Mouse (Mus musculus) liver, embryonic 13.5 days (tissue): ENCODE measurements at regions not wholly inside any gene's neighbourhood (a gene's known extent, or its start where the extent isn't known, plus 50 kb on each side); places are given as distances from the start of the nearest gene placed in this dataset.

Experiments used
- ATAC-seq: fragments of 200-750 bp; cut with Nextera tagmentation; 2 replicates; pipeline ENCODE4 v1.8.0; 2017; ENCODE audit warnings: low read depth, mild to moderate bottlenecking, moderate number of reproducible peaks, moderate library complexity
- DNase-seq: peaks from one replicate; pipeline ENCODE4 v3.0.0; 2022
- H3K27ac ChIP-seq: fragments of 300-500 bp; sonication (generic); 2 replicates; pipeline ENCODE4 v1.5.1; 2015; ENCODE audit warnings: moderate library complexity, mild to moderate bottlenecking, inconsistent platforms
- H3K27me3 ChIP-seq: fragments of 300-500 bp; sonication (generic); 2 replicates; pipeline ENCODE4 v1.6.1; 2015; ENCODE audit warnings: mild to moderate bottlenecking, inconsistent platforms
- H3K36me3 ChIP-seq: fragments of 300-500 bp; sonication (generic); 2 replicates; pipeline ENCODE4 v1.6.1; 2015; ENCODE audit warnings: mild to moderate bottlenecking, inconsistent platforms
- H3K4me1 ChIP-seq: fragments of 300-500 bp; sonication (generic); replicated peaks from 2 replicates; pipeline ENCODE4 v1.6.1; 2015; ENCODE audit warnings: inconsistent platforms
- H3K4me2 ChIP-seq: fragments of 300-500 bp; sonication (generic); 2 replicates; pipeline ENCODE4 v1.6.1; 2015; ENCODE audit warnings: inconsistent platforms, mild to moderate bottlenecking, moderate library complexity
- H3K4me3 ChIP-seq: fragments of 300-500 bp; sonication (generic); replicated peaks from 2 replicates; pipeline ENCODE4 v1.5.1; 2015; ENCODE audit warnings: mild to moderate bottlenecking, inconsistent platforms
- H3K9ac ChIP-seq: fragments of 300-500 bp; sonication (generic); 2 replicates; pipeline ENCODE4 v1.6.1; 2015; ENCODE audit warnings: mild to moderate bottlenecking, inconsistent platforms
- H3K9me3 ChIP-seq: fragments of 300-500 bp; sonication (generic); replicated peaks from 2 replicates; pipeline ENCODE4 v1.6.1; 2016; ENCODE audit warnings: inconsistent platforms
- WGBS: fragments of 180-500 bp; shearing (Covaris S2); methylation state at CpG from one replicate; pipeline ENCODE4 v1.1.7; 2015; ENCODE audit not compliant: insufficient replicate concordance; 5-methylcytosine and 5-hydroxymethylcytosine counted together

- no peaks in the 10 kb centered on the region for H3K9me3 ChIP-seq
- no peaks in the 10 kb centered on the region for H3K36me3 ChIP-seq
- no peaks in the 10 kb centered on the region for H3K27me3 ChIP-seq
- WGBS: 69% methylated on average over 13 of the region's 13 CpGs
- no peak overlapping the region for H3K9ac ChIP-seq
- ATAC-seq: no peak
- H3K27ac ChIP-seq: no peak overlapping the region
- no peak overlapping the region for H3K4me2 ChIP-seq
- no peak overlapping the region for H3K4me3 ChIP-seq
- no peak for DNase-seq
- no peaks in the 10 kb centered on the region for H3K4me1 ChIP-seq
Observed at GRCm38 (mm10) chr6:98803384-98803949, 460.9 kb upstream of the Gm765 start.

GRCm38 (mm10) chr6:98801061-98801460 is 458.5 kb upstream of the Gm765 start:
- DNase-seq: no peak
- Histone ChIP-seq H3K36me3 (no peaks in the 10 kb centered on the region), H3K27ac (no peak overlapping the region), H3K4me3 (no peak overlapping the region), H3K4me1 (no peaks in the 10 kb centered on the region), H3K27me3 (no peaks in the 10 kb centered on the region), H3K9me3 (no peaks in the 10 kb centered on the region), H3K9ac (no peak overlapping the region), H3K4me2 (no peak overlapping the region)
- ATAC-seq: no peak
- WGBS: 69% methylated on average over 4 of the region's 4 CpGs

- no peak overlapping the region for H3K9ac ChIP-seq
- H3K4me3 ChIP-seq: no peak overlapping the region
- no peaks in the 10 kb centered on the region for H3K4me1 ChIP-seq
- H3K27ac ChIP-seq: no peak overlapping the region
- no peaks in the 10 kb centered on the region for H3K27me3 ChIP-seq
- WGBS: 80% methylated on average over 8 of the region's 8 CpGs
- ATAC-seq: no peak
- H3K9me3 ChIP-seq: no peaks in the 10 kb centered on the region
- no peak overlapping the region for H3K4me2 ChIP-seq
- DNase-seq: no peak
- no peaks in the 10 kb centered on the region for H3K36me3 ChIP-seq
Observed at GRCm38 (mm10) chr6:98800040-98800439, 457.5 kb upstream of the Gm765 start.

GRCm38 (mm10) chr6:98797778-98798177 is 455.2 kb upstream of the Gm765 start:
- ATAC-seq: no peak
- no peak overlapping the region for H3K4me2 ChIP-seq
- no peaks in the 10 kb centered on the region for H3K27me3 ChIP-seq
- no peaks in the 10 kb centered on the region for H3K36me3 ChIP-seq
- no peak overlapping the region for H3K27ac ChIP-seq
- no peak overlapping the region for H3K9ac ChIP-seq
- WGBS: 66% methylated on average over 3 of the region's 3 CpGs
- H3K4me1 ChIP-seq: no peaks in the 10 kb centered on the region
- no peak for DNase-seq
- no peak overlapping the region for H3K4me3 ChIP-seq
- H3K9me3 ChIP-seq: no peaks in the 10 kb centered on the region

GRCm38 (mm10) chr6:98797373-98797772 is 454.8 kb upstream of the Gm765 start:
- no peaks in the 10 kb centered on the region for H3K4me1 ChIP-seq
- WGBS: 69% methylated on average over 6 of the region's 6 CpGs
- no peaks in the 10 kb centered on the region for H3K9me3 ChIP-seq
- ATAC-seq: no peak
- no peak overlapping the region for H3K9ac ChIP-seq
- DNase-seq: no peak
- no peak overlapping the region for H3K4me3 ChIP-seq
- no peaks in the 10 kb centered on the region for H3K27me3 ChIP-seq
- no peak overlapping the region for H3K27ac ChIP-seq
- no peaks in the 10 kb centered on the region for H3K36me3 ChIP-seq
- no peak overlapping the region for H3K4me2 ChIP-seq

GRCm38 (mm10) chr6:98796666-98797065 is 454.1 kb upstream of the Gm765 start:
- no peaks in the 10 kb centered on the region for H3K27me3 ChIP-seq
- H3K4me1 ChIP-seq: no peaks in the 10 kb centered on the region
- H3K36me3 ChIP-seq: no peaks in the 10 kb centered on the region
- no peak overlapping the region for H3K27ac ChIP-seq
- no peak for ATAC-seq
- H3K4me3 ChIP-seq: no peak overlapping the region
- 58% methylated on average over 4 of the region's 4 CpGs for WGBS
- no peak overlapping the region for H3K9ac ChIP-seq
- H3K9me3 ChIP-seq: no peaks in the 10 kb centered on the region
- no peak for DNase-seq
- H3K4me2 ChIP-seq: no peak overlapping the region

GRCm38 (mm10) chr6:98787422-98787821 is 444.9 kb upstream of the Gm765 start:
- no peak for DNase-seq
- H3K4me1 ChIP-seq: no peaks in the 10 kb centered on the region
- 69% methylated on average over 5 of the region's 5 CpGs for WGBS
- H3K4me3 ChIP-seq: no peak overlapping the region
- no peak for ATAC-seq
- H3K9me3 ChIP-seq: no peaks in the 10 kb centered on the region
- H3K27ac ChIP-seq: no peak overlapping the region
- H3K4me2 ChIP-seq: no peak overlapping the region
- no peaks in the 10 kb centered on the region for H3K27me3 ChIP-seq
- no peaks in the 10 kb centered on the region for H3K36me3 ChIP-seq
- H3K9ac ChIP-seq: no peak overlapping the region

GRCm38 (mm10) chr6:98782074-98782473 is 439.5 kb upstream of the Gm765 start:
- ATAC-seq (no peak), DNase-seq (no peak)
- Histone ChIP-seq H3K9me3 (no peaks in the 10 kb centered on the region), H3K27ac (no peak overlapping the region), H3K4me2 (no peak overlapping the region), H3K36me3 (no peaks in the 10 kb centered on the region), H3K4me1 (no peaks in the 10 kb centered on the region), H3K9ac (no peak overlapping the region), H3K27me3 (no peaks in the 10 kb centered on the region), H3K4me3 (no peak overlapping the region)
- WGBS: 74% methylated on average over 9 of the region's 9 CpGs

- ATAC-seq (no peak), DNase-seq (no peak)
- Histone ChIP-seq H3K9ac (no peak overlapping the region), H3K4me1 (no peaks in the 10 kb centered on the region), H3K4me2 (no peak overlapping the region), H3K36me3 (no peaks in the 10 kb centered on the region), H3K9me3 (no peaks in the 10 kb centered on the region), H3K27me3 (no peaks in the 10 kb centered on the region), H3K27ac (no peak overlapping the region), H3K4me3 (no peak overlapping the region)
- 91% methylated on average over 1 of the region's 1 CpGs for WGBS
Observed at GRCm38 (mm10) chr6:98775780-98776179, 433.2 kb upstream of the Gm765 start.

GRCm38 (mm10) chr6:98769999-98770398 is 427.4 kb upstream of the Gm765 start:
- 29% methylated on average over 2 of the region's 2 CpGs for WGBS
- no peaks in the 10 kb centered on the region for H3K9me3 ChIP-seq
- H3K27ac ChIP-seq: no peak overlapping the region
- no peak overlapping the region for H3K4me2 ChIP-seq
- H3K4me1 ChIP-seq: no peaks in the 10 kb centered on the region
- no peak overlapping the region for H3K9ac ChIP-seq
- H3K27me3 ChIP-seq: no peaks in the 10 kb centered on the region
- ATAC-seq (no peak), DNase-seq (no peak)
- no peak overlapping the region for H3K4me3 ChIP-seq
- no peaks in the 10 kb centered on the region for H3K36me3 ChIP-seq

GRCm38 (mm10) chr6:98769322-98769721 is 426.8 kb upstream of the Gm765 start:
- no peaks in the 10 kb centered on the region for H3K36me3 ChIP-seq
- no peak overlapping the region for H3K9ac ChIP-seq
- H3K27ac ChIP-seq: no peak overlapping the region
- H3K9me3 ChIP-seq: no peaks in the 10 kb centered on the region
- no peak for DNase-seq
- no peaks in the 10 kb centered on the region for H3K27me3 ChIP-seq
- no peaks in the 10 kb centered on the region for H3K4me1 ChIP-seq
- no peak overlapping the region for H3K4me3 ChIP-seq
- no peak for ATAC-seq
- no peak overlapping the region for H3K4me2 ChIP-seq
- 78% methylated on average over 6 of the region's 6 CpGs for WGBS

GRCm38 (mm10) chr6:98767858-98768336 is 425.3 kb upstream of the Gm765 start:
- H3K4me2 ChIP-seq: no peak overlapping the region
- no peaks in the 10 kb centered on the region for H3K27me3 ChIP-seq
- H3K27ac ChIP-seq: no peak overlapping the region
- no peaks in the 10 kb centered on the region for H3K9me3 ChIP-seq
- DNase-seq (no peak), ATAC-seq (no peak)
- no peak overlapping the region for H3K9ac ChIP-seq
- H3K36me3 ChIP-seq: no peaks in the 10 kb centered on the region
- WGBS: 74% methylated on average over 7 of the region's 7 CpGs
- no peaks in the 10 kb centered on the region for H3K4me1 ChIP-seq
- H3K4me3 ChIP-seq: no peak overlapping the region
